Mouse (Mus musculus) Patski (cell line): ENCODE measurements at regions not wholly inside any gene's neighbourhood (a gene's known extent, or its start where the extent isn't known, plus 50 kb on each side); places are given as distances from the start of the nearest gene placed in this dataset.
A peak's percentile ranks its signal among the peaks of the same experiment; 100 is the strongest.

ENCODE experiments used
- ATAC-seq: fragments of 100-300 bp; one replicate; pipeline ENCODE4 v1.8.0; 2021
- CTCF ChIA-PET: fragments of 350-600 bp; sonication (Branson Sonifier 250); formaldehyde crosslinking; loops from one replicate; lab custom pipeline; 2022; ENCODE audit warnings: inconsistent platforms; lab: Charles Lee
- POLR2A ChIA-PET: fragments of 350-600 bp; sonication (Branson Sonifier 250); formaldehyde crosslinking; loops from one replicate; lab custom pipeline; 2022; ENCODE audit warnings: antibody characterized with exemption, inconsistent platforms; lab: Charles Lee
- DNase-seq: peaks from one replicate; pipeline ENCODE4 v3.0.0-alpha.2; 2011; ENCODE audit warnings: low read depth, low spot score
- H3K27me3 ChIP-seq: fragments of 371-371 bp; one replicate; pipeline ENCODE4 v1.5.1; 2021
- CTCF ChIP-seq: fragments of 100-300 bp; IDR thresholded peaks from one replicate; pipeline ENCODE4 v1.5.1; 2021
- in situ Hi-C: fragments of 300-500 bp; cut with MboI; formaldehyde crosslinking; loops from 3 replicates; pipeline ENCODE4 v1.11.1; 2018; ENCODE audit warnings: low pct_unique_long_range_greater_than_20kb, mixed read lengths

DNA sequence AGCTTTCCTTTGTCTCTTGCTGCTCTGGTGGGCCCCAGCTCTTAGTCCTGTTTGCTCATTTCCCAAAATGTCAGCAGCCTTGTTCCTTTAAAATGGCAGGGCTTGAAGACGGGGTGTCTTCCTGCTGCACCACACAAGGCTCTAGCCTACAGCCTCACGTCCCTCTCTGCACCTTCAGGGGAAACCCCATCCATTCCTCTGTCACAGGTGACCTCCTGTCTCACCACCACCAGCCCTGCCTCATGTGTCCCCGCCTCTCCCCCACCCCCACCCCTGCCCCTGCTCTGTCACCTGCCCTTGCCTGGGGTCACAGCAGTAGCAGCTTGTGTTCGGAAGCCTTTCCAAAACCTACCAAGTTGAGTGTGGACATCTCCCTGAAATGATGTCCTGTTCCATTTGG is 91.3 kb downstream of the Smim20 start:
- CTCF ChIA-PET = interaction anchor here (0.8 to 1.9 kb wide), 3 partner anchors 11 to 300 kb away, joined by 3 to 6 read pairs (median 4); no protein-coding TSS in a partner anchor
- TF ChIP-seq CTCF = no peak
- POLR2A ChIA-PET = no interaction called here
- H3K27me3 ChIP-seq = no peaks in the 10 kb centered on the region
- ATAC-seq = no peak
- DNase-seq = no peak
- in situ Hi-C loops = loop anchor here (5.0 to 10.0 kb wide), 2 partner anchors 234 to 277 kb away; no protein-coding TSS in a partner anchor

- ATAC-seq = no peak
- DNase-seq = no peak
- TF ChIP-seq CTCF = no peak
- in situ Hi-C loops = loop anchor here (5.0 to 10.0 kb wide), 2 partner anchors 232 to 275 kb away; no protein-coding TSS in a partner anchor
- ChIA-PET POLR2A (no interaction called here), CTCF (interaction anchor here (1.6 kb wide), 1 partner anchor 28 kb away, joined by 3 read pairs; no protein-coding TSS in a partner anchor)
- no peaks in the 10 kb centered on the region for H3K27me3 ChIP-seq
These were observed 93.0 kb downstream of the Smim20 start for GRCm38 (mm10) chr5:53359887-53360286.

- no peak for DNase-seq
- ATAC-seq = no peak
- in situ Hi-C loops = no loop called here
- no peaks in the 10 kb centered on the region for H3K27me3 ChIP-seq
- CTCF ChIA-PET = interaction anchor here (1.0 to 1.6 kb wide), 2 partner anchors 26 to 303 kb away, joined by 3 read pairs; no protein-coding TSS in a partner anchor
- TF ChIP-seq CTCF = no peak
- POLR2A ChIA-PET = interaction anchor here (0.5 kb wide), 1 partner anchor 410 kb away, joined by 3 read pairs; no protein-coding TSS in a partner anchor
These were observed 94.4 kb downstream of the Smim20 start for GRCm38 (mm10) chr5:53361295-53361694.

GRCm38 (mm10) chr5:53363898-53364297 is 97.0 kb downstream of the Smim20 start:
- POLR2A ChIA-PET = no interaction called here
- TF ChIP-seq CTCF = no peak
- ATAC-seq (no peak), DNase-seq (no peak)
- CTCF ChIA-PET = interaction anchor here (0.8 kb wide), 1 partner anchor 21 kb away, joined by 3 read pairs; no protein-coding TSS in a partner anchor
- no peaks in the 10 kb centered on the region for H3K27me3 ChIP-seq
- in situ Hi-C loops = no loop called here

- H3K27me3 ChIP-seq = no peaks in the 10 kb centered on the region
- in situ Hi-C loops = no loop called here
- no peak for TF ChIP-seq CTCF
- ChIA-PET CTCF (interaction anchor here (0.8 to 1.7 kb wide), 5 partner anchors 10 to 228 kb away, joined by 3 to 4 read pairs (median 3); no protein-coding TSS in a partner anchor), POLR2A (no interaction called here)
- ATAC-seq (no peak), DNase-seq (no peak)
These were observed 98.9 kb upstream of the Rbpj start for GRCm38 (mm10) chr5:53366882-53367561.

GRCm38 (mm10) chr5:53370272-53370671 is 95.7 kb upstream of the Rbpj start:
- no peaks in the 10 kb centered on the region for H3K27me3 ChIP-seq
- DNase-seq (no peak), ATAC-seq (no peak)
- ChIA-PET CTCF (interaction anchor here (0.9 kb wide), 1 partner anchor 224 kb away, joined by 3 read pairs; no protein-coding TSS in a partner anchor), POLR2A (no interaction called here)
- TF ChIP-seq CTCF = no peak
- in situ Hi-C loops = no loop called here

DNA sequence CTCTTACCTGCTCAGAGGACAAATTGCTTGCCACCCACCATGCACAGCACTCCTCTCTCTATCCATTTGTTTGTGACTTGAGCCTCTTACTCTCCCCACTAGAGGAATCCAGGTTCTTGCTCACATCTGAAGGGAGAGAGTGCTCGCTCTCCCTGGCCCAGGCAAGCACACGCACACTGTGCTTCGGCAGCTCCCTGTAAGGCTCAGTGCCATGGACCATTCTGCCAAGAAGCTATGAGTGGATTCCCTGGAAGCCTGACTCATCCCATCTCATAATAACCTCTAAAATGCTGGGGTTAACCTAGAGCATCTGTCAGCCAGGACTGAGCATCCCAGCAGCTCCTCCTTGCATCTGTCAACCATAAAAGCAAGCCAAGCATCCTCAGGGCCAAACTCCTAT is 94.3 kb upstream of the Rbpj start:
- DNase-seq = no peak
- CTCF ChIA-PET = interaction anchor here (0.8 to 1.0 kb wide), 2 partner anchors 72 to 265 kb away, joined by 3 to 4 read pairs; no protein-coding TSS in a partner anchor
- POLR2A ChIA-PET = interaction anchor here (0.8 kb wide), 1 partner anchor 8 kb away, joined by 3 read pairs; no protein-coding TSS in a partner anchor
- no peaks in the 10 kb centered on the region for H3K27me3 ChIP-seq
- in situ Hi-C loops = no loop called here
- TF ChIP-seq CTCF = no peak
- ATAC-seq = peak; percentile 66

GRCm38 (mm10) chr5:53373315-53373714 is 92.6 kb upstream of the Rbpj start:
- ATAC-seq (no peak), DNase-seq (no peak)

DNA sequence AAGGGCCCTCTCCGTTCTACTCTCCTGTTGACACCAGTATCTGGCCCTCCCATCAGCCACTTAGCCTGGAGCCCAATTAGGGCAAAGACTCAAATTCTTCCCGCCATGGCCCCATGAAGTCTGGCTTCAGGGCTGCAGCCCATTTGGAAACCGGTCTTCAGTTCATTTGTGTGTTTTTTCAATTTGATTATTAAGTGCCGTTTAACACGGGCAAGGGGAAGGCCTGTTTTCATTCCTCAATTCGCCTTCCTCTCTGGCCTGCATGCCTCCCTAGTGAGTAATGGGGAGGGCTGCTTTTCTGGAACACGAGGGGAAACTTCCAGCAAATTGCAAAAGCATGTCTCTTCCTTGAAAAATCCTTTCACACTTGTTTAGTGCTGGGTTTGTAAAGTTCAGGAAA is 89.1 kb upstream of the Rbpj start:
- ChIA-PET POLR2A (no interaction called here), CTCF (interaction anchor here (1.2 kb wide), 1 partner anchor 9 kb away, joined by 3 read pairs; no protein-coding TSS in a partner anchor)
- DNase-seq (no peak), ATAC-seq (no peak)
- TF ChIP-seq CTCF = no peak
- in situ Hi-C loops = no loop called here
- no peaks in the 10 kb centered on the region for H3K27me3 ChIP-seq

More at GRCm38 (mm10) chr5:53373315-53373714, 92.6 kb upstream of the Rbpj start:
- no peaks in the 10 kb centered on the region for H3K27me3 ChIP-seq
- in situ Hi-C loops = no loop called here
- ChIA-PET CTCF (no interaction called here), POLR2A (no interaction called here)
- no peak for TF ChIP-seq CTCF

DNA sequence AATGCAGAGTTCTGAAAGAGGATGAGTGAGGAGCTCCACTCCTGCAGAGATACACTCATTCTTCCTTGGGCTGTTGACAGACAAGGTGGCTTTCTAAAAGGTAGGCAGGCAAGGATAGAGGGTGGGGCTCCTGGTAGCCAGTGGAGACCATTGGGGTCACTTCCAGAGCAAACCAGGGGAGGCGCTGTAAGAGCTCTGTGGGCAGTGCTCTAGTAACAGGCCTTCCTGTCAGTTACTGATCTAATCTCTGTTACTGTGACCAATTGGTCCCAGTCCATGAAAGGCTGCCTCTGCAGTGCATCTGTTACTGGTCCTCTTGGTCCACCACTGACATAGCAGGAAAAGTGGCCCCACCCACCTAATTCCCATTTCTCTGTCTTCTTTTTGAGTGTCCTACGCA is 88.3 kb upstream of the Rbpj start:
- DNase-seq (no peak), ATAC-seq (no peak)
- ChIA-PET POLR2A (no interaction called here), CTCF (interaction anchor here (1.2 kb wide), 2 partner anchors 10 to 201 kb away, joined by 3 read pairs; no protein-coding TSS in a partner anchor)
- no peaks in the 10 kb centered on the region for H3K27me3 ChIP-seq
- in situ Hi-C loops = no loop called here
- TF ChIP-seq CTCF = no peak

DNA sequence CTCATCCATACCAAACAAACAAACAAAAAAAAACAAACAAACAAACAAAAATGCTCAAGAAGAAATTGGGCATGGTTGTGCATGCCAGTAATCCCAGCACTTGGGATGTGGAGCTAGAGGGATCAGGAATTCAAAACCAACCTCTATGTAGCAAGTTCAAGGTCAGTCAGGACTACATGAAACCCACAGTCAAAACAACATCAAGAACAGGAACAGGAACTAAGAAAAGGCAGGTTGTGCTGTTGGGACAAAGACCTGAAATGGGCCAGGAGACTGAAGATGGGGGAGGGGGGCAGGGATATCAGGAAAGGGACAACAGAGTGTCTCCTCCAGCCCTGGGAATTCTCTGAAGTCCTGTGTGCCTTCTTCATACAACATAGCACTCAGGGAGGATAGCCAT is 87.8 kb upstream of the Rbpj start:
- in situ Hi-C loops = no loop called here
- ChIA-PET CTCF (interaction anchor here (1.2 kb wide), 3 partner anchors 11 to 200 kb away, joined by 3 read pairs; no protein-coding TSS in a partner anchor), POLR2A (no interaction called here)
- H3K27me3 ChIP-seq = no peaks in the 10 kb centered on the region
- TF ChIP-seq CTCF = no peak
- no peak for ATAC-seq
- DNase-seq = no peak
